Mouse (Mus musculus) urinary bladder, postnatal 10 days (tissue): Measurements from ENCODE around the gene Gstm3.
A peak's percentile ranks its signal among the peaks of the same experiment; 100 is the strongest.
"Not testable (repeated sequence)": the region's sequence is repeated elsewhere in the genome, so short reads cannot be mapped to it uniquely, and the experiment has no call there.

Source experiments
- DNase-seq: peaks from one replicate; pipeline ENCODE4 v3.0.0; 2022; ENCODE audit warnings: low spot score

The Gstm3 gene

DNA sequence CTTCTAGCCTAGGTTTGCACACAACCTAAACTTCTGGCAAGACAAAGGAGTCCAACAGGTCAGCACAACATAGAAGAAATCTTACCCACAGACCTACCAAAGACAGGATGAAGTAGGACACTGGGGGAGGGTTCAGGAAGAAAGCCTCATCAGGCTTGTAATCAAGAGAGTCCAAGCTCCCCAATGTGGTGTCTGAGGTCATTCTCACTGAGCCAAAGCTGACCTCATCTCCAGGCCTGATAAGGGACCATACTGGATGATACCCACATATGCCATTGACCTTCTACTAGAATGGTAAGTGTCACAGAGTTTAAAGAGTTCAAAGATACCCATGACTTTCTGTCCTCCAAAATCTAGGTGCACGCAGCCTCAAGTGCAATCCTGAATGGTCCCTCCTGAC, 5.2 kb upstream of the Gstm3 start:
- no peak for DNase-seq

- no peak for DNase-seq
Observed at GRCm38 (mm10) chr3:107972070-107972469, 3.0 kb upstream of the Gstm3 start.

- not testable (repeated sequence) for DNase-seq
Observed at GRCm38 (mm10) chr3:107971101-107971500, 2.0 kb upstream of the Gstm3 start.

- DNase-seq, result no peak
Observed at GRCm38 (mm10) chr3:107966631-107967030, 2.5 kb downstream of the Gstm3 start.

- no peak for DNase-seq
Observed at GRCm38 (mm10) chr3:107965592-107965991, 3.5 kb downstream of the Gstm3 start.

DNA sequence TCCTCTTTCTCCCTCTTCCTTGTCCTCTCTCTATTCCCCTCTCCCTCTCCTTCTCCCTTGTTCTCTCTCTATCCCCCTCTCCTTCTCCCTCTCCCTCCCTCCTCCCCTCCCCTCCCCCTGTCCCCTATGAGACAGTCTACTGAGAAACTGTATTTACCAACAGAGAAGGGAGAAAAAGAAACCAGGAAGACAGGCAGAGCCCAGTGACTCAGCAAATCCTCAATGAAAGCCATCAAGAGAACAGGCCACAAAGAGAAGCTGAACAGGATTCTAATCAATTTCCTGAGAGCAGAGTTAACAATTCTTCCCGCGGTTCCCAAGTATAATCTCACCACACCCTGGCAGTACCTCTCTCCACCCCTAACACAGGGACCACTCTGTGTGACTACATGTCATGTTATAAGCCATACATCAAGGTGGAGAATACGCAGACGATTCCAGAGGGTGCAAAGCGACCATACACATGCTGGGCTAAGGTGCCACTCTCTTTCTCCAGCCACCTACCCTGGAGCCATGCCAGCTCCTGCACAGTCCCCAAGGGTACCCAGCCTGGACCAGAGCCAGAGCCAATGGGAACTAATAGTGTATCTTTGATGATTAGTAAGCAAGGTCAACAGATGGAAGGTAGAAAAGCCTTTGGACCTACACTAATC, 4.3 kb downstream of the Gstm3 start:
- DNase-seq, result no peak

- no peak for DNase-seq
Observed at GRCm38 (mm10) chr3:107964026-107964425, 5.1 kb downstream of the Gstm3 start.

DNA sequence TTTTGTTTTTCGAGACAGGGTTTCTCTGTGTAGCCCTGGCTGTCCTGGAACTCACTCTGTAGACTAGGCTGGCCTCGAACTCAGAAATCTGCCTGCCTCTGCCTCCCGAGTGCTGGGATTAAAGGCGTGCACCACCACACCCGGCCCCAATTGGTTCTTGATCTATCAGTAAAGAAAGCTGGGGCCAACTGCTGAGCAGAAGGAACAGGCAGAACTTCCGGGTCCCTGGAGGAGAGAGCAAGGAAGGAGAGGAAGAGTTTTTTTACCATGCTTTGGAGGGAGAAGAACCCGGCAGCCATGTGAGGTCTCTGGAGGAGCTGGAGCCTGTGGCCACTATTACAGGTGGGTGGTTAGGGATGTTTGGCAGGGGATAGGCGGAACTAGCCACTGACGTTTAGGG, 13.8 kb downstream of the Gstm3 start:
- not testable (repeated sequence) for DNase-seq

DNA sequence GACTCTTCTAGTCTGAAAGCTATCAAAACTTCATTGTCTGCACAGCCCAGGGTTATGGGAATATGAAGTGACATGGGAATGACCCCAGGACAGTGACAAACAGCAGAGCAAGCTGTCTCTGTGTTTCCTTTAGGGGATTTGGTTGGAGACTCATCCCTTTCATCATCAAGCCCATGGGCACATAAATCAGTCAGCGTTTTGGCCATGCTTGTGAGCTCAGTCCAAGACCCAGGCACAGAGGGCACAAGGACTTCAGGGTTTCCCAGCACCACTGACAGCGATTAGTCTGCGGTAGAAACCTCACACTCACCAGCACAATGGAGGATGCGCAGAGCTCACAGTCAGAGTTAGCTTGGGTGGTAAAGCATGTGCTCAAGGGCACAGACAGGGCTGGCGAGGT, 15.2 kb downstream of the Gstm3 start:
- DNase-seq, result no peak

- DNase-seq, result peak; percentile 28
Observed at GRCm38 (mm10) chr3:107953328-107953755, 15.7 kb downstream of the Gstm3 start.

- no peak for DNase-seq
Observed at GRCm38 (mm10) chr3:107950531-107950930, 18.6 kb downstream of the Gstm3 start.

- not testable (repeated sequence) for DNase-seq
Observed at GRCm38 (mm10) chr3:107949461-107949860, 19.6 kb downstream of the Gstm3 start.

- no peak for DNase-seq
Observed at GRCm38 (mm10) chr3:107945729-107946128, 23.4 kb downstream of the Gstm3 start.

- no peak for DNase-seq
Observed at GRCm38 (mm10) chr3:107943239-107943990, 25.7 kb downstream of the Gstm3 start, which contains the start of gene Gstm6. Gstm6 (minus strand) TSS chr3:107943749.

DNA sequence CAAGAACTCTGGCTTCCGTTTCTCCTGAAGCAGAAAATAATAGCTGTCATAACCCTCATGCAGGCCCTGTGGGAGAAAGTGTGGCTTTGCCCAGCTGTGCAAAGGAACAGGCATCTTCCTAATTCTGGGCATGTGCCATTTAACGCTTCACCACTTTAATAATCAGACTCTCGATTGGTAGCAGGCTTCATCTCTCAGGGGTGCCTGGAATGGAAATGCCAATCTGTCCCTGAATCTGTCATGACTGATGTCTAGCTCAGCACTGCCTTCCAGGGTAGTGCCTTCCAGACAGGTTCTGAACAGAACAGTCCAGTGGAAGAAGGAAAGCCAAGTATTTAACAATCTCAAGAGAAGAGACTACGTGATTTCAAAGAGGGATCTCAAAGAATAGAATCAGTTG, 27.8 kb downstream of the Gstm3 start:
- no peak for DNase-seq

- DNase-seq, result no peak
Observed at GRCm38 (mm10) chr3:107940524-107940923, 28.6 kb downstream of the Gstm3 start.

GRCm38 (mm10) chr3:107939830-107940229, 29.3 kb downstream of the Gstm3 start:
- no peak for DNase-seq

DNA sequence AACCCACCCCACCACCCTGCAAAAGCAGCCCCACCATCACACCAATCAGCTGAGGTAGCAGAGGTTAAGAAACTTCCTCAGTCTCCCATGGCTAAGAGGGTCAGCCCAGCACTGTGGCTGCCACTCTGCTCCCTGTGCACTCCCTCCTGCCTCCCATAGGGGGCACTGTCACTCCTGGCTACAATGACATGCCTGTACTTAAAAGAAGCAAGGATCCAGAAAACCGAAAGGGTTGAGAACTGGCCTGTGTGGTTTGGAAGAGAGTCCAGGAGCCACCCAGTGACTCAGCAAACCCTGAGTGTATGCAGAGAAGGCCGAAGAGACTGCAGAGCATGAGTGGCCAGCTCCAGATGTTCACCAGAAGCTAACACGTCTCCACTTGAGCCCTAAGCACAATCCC, 29.7 kb downstream of the Gstm3 start:
- no peak for DNase-seq

DNA sequence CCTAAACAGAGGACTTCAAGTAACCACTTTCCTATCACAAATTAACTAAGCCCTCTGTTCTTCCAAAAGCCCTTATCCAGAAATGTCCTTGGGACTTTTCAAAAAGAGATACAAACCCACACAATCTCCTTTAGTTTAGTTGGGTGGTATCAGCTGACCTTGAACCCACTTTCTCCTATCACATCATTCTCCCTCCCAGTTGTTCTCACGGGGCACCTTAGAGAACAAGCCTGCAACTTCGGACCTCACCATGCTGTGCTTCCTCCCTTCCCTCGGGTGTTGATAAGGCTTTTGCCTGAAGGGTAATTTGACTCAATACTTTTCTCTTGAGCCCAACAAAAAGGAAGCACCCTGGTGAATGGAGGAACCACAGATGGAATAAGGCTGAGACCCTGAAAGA, 33.2 kb downstream of the Gstm3 start:
- DNase-seq, result no peak

DNA sequence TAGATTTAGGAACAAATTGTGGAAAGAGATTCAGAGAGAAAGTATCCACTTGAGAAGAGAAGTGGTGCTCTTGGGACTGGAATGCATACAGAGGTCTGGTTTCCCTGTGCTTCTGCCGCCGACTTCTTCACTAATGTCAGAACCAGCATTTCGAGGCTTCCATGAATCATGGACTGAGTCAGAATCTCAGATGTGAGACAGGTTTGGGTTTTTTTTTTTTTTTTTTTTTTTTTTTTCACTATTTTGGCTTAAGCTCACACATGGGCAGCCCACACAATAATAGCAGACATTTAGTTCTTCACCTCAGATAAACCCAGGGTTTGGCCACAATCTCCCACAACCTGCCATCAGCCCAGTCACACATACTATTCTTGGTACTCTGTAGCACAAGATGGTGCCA, 33.8 kb downstream of the Gstm3 start:
- no peak for DNase-seq

DNA sequence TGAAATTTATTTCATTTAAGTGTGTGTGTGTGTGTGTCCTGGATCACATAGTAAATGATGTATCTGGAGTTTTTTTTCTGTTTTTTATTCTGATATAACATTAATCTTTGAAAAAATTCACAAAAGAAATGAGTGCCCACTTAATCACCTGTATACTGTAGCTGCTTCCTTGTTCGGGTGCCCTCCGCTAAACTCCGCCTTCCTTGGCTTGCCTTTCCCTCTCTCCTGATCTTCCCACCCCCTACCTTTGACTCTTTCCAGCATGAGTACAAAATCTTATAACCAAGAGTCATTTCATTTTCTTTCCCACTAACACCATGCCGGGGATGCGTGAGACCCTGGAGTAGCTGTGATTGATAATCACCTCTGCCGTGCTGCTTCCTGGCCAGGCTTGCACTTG, 37.0 kb downstream of the Gstm3 start:
- no peak for DNase-seq

DNA sequence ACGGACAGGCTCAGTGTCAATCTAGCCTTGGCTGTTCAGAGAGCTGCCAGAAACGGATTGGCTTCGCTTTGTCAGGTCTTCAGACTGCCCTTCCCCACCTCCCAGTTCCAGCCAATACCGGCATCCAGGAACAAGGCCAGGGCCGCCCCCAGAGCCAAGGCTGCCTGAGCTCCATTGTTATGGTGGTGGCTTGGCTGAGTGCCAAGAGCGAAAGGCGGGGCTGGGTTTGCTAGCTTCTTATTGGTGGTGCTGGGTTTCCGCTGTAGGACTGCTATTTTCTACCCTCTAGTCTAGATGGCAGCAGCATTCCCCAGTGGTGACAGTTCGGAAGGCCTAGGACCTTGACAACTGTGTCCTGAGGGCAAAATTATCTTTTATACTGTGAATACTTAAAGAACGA, 37.4 kb downstream of the Gstm3 start, which contains the start of gene Gstm7:
Gene Gstm7 (minus strand): TSS at position 148 of the 400 bp plus-strand sequence.
- DNase-seq, result peak; percentile 89

GRCm38 (mm10) chr3:107931134-107931533, 37.9 kb downstream of the Gstm3 start:
- no peak for DNase-seq

- DNase-seq, result no peak
Observed at GRCm38 (mm10) chr3:107929731-107930130, 39.4 kb downstream of the Gstm3 start.
